ENCODE assay signal across 14 mouse cellular contexts in the genomic region with DNA sequence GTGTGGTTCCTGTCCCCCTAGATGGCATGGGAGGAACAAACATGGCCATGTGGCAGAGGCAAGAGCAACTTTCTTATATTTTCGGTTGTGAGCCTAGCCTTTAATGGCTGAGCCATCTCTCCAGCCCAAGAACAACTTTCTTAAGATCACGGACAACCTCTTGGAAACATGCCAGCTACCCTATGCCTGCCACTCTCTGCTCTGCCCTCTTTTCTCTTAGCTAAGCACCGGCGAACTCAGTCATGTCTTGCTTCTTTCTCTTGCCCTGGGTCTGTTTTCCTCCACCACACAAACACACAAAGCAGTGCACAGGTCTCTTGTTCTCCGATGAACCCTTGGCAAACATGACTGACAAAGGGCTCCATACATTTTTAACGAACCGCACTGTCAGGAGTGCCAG.
"Had no signal": no experiment of that assay in that cellular context is flagged by ENCODE, and none has a peak within 500 bp of the region (broad histone marks: within the 10 kb centered on the region; RNA-seq: fewer than 3 reads in every experiment).

No protein-coding gene starts in this region.

- H3K27me3 ChIP-seq: limb, embryonic 15.5 days; stomach, embryonic 15.5 days had no signal

- H3K9ac ChIP-seq: limb, embryonic 15.5 days; liver, embryonic 12.5 days; lung, embryonic 15.5 days; midbrain, embryonic 13.5 days; neural tube, embryonic 15.5 days; stomach, embryonic 15.5 days had no signal

- H3K4me3 ChIP-seq: left cerebral cortex, adult 2 months; limb, embryonic 15.5 days; liver, embryonic 12.5 days; lung, embryonic 15.5 days; midbrain, embryonic 13.5 days; myocyte; neural tube, embryonic 15.5 days; stomach, embryonic 15.5 days had no signal

- H3K27ac ChIP-seq: left cerebral cortex, adult 2 months; limb, embryonic 15.5 days; liver, embryonic 12.5 days; lung, embryonic 15.5 days; midbrain, embryonic 13.5 days; neural tube, embryonic 15.5 days; stomach, embryonic 15.5 days had no signal

- ATAC-seq: liver, embryonic 12.5 days; midbrain, embryonic 13.5 days had no signal

- H3K4me2 ChIP-seq: limb, embryonic 15.5 days; liver, embryonic 12.5 days; lung, embryonic 15.5 days; midbrain, embryonic 13.5 days; neural tube, embryonic 15.5 days; stomach, embryonic 15.5 days had no signal

- DNase-seq: kidney, adult 11 months; kidney, adult 9 months; kidney, postnatal 10 days; lung, postnatal 14 days; right cerebral cortex, postnatal 14 days; thymus, postnatal 36 days had no signal

- H3K9me3 ChIP-seq: limb, embryonic 15.5 days; liver, embryonic 12.5 days; lung, embryonic 15.5 days; midbrain, embryonic 13.5 days; neural tube, embryonic 15.5 days; stomach, embryonic 15.5 days had no signal
